Mouse (Mus musculus) ovary, postnatal 14 days (tissue): ENCODE results near the gene Fam13c.
"Not testable (repeated sequence)": the region's sequence is repeated elsewhere in the genome, so short reads cannot be mapped to it uniquely, and the experiment has no call there.

Experiments
- DNase-seq: peaks from one replicate; pipeline ENCODE4 v3.0.0; 2022; ENCODE audit warnings: low spot score

The Fam13c gene

DNA sequence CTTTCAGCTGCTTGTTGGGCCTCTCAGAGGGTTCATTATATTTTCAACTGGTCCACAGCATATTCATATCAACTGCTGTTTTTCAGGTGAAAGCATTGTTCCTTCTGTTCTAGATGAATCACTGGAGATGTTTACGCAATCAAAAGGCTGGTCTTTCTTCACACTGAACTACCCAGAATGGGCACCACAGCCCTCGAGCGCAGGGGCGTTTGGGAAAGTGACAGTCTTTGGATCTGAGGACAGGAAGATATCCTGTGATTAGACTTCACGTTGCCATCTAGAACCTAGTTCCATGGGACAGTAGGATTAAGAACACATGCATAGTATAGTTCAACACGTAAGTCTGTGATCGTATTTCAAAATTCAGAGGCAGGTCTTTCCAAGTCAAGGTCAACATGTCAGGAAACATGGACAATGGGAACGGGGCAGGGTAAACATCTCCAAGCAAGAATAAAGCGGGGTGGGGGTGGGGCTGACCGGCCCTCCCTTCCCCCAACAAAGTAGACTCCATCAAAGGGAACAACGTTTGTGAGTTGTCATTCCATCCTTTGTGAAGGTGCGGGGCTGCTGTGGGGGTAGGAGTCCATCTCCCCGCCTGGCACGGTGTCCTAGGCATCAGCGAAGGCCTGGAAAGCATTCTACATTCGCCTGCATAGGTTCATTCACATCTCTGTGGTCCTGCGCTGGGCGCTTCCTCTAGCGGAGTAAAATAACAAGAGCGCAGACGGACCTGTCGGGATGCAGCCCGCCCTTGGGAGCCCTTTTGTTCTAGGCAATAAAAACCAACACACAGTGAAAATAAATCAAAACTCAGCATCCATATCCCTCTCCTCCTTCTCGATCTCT is at the start of gene Fam13c:
Fam13c (plus strand) TSS at position 806 of the 846 bp plus-strand sequence.
- no peak for DNase-seq

DNA sequence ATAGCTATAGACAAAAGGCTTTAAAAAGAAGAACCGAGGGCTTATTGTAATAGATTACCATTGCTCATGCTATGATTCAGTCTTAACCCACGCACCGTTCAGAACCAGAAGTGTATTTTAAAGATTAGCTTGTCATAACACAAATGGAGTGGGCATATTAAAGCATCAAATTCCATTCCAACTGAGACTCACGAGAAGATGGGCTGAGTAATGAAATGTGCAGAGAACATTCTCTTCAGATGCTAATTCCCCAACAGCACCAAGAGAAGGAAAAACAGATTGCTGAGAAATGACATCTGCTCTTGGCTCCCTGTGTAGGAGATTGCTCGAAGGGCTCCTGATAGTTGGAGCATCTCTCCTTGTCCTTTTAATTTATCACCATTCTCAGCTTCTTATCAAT is 44.4 kb upstream of the Fam13c start:
- no peak for DNase-seq

- no peak for DNase-seq
Observed at GRCm38 (mm10) chr10:70398224-70398623, 42.1 kb upstream of the Fam13c start.

GRCm38 (mm10) chr10:70402006-70402405 is 38.3 kb upstream of the Fam13c start:
- no peak for DNase-seq

- no peak for DNase-seq
Observed at GRCm38 (mm10) chr10:70402711-70403110, 37.6 kb upstream of the Fam13c start.

GRCm38 (mm10) chr10:70417811-70418486 is 22.3 kb upstream of the Fam13c start:
- DNase-seq = no peak

DNA sequence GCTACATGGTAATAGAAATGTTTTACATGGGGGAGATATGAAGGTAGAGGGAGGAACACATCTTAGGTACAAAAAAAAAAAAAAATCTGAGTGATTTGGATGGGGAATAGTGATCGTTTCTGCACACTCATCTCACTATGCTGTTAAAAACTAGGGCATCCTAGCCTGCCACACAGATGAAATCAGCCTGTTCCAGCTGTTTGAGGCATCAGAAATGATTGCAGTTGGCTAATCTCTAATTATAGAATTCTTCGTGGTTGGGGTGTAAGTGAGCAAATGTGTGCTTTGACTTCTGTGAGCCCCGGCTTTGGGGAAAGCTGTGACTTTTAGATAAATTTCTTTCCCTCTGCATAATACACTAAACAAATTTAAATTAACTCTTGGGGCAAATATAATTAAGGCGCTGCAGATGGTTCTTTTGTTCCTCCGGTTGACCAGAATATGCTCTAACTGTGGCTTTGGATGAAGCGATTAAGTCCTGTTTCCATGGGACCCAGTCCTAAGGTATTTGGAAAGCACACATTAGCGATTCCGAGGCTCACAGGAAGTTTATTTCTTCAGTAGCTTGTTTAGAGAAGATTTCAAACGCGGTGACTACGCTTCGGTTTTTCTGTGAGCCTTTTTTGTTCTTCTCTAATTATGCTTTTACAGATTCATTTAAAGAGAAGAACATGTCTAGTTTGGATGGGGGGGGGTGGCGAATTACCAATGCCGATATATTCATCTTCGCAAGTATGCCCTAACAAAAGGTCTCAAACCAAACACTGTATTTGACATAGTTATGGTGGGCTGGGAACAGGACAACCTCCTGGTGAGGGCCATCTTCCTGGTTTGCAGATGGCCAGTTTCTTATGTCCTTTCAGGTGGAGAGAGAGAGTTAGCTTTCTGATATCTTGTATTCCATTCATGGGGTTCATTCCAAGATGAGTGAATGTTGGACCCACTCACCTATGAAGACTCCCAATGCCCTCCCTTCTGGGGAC is 20.7 kb upstream of the Fam13c start:
- no peak for DNase-seq

DNA sequence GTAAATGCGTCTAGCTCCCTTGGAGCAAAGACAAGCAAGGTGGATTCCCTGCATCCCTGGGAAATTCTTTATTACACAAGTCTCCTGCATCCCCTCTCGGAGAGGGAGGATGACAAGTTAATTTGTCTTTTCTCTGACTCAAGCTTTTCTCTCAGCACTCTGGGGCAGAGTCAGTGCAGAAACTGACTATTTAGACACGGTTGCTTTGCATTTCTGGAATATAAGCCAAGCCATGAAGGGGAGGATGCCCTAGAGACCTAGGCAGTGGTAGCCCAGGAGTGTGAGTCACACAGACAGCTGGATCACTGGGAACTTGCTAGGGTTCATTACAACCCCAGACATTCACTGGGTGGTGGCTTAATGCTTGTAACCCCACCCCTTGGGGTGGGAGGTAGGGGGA is 13.9 kb upstream of the Fam13c start:
- DNase-seq = no peak

DNA sequence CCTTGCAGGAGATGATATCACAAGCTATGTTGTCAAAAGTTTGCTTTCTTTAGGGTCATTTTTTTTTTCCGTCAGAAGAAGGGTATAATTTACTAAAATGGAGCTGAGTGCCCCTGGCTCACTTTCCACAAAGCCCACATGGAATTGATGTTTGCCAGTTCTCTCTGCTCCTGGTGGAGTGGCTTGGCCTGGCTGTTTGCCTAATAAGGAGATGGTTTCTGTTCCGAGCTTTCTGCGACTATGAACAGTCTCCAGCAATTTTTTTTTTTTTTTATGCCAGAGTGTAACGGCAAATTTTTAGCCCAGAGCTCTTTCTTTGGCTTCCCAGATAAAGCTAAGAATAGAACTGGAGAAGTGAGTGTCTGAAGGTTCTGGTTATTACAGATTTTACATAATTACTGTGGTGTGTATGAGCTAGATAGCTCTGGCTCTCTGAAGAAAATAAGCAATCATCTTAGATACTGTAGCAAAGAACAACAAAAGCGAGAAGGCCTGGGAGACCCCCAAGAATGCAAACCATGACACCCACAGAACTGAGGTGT is 12.1 kb upstream of the Fam13c start:
- DNase-seq = no peak

DNA sequence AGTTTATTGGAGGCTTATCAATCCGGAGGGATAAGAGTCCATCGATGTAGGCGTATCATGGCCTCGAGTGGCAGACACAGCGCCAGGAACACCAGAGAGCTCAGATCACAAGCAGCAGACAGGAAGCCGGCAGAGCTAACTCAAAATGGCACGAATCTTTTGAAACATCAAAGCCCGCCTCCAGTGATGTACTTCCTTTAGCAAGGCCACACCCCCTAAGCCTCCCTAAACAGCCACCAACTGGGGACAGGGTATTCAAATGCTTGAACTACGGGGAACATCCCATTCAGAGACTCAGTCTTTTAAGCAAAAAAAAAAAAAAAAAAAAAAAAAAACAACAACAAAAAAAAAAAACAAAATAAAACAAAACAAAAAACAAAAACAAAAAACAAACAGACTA is 10.9 kb upstream of the Fam13c start:
- no peak for DNase-seq

DNA sequence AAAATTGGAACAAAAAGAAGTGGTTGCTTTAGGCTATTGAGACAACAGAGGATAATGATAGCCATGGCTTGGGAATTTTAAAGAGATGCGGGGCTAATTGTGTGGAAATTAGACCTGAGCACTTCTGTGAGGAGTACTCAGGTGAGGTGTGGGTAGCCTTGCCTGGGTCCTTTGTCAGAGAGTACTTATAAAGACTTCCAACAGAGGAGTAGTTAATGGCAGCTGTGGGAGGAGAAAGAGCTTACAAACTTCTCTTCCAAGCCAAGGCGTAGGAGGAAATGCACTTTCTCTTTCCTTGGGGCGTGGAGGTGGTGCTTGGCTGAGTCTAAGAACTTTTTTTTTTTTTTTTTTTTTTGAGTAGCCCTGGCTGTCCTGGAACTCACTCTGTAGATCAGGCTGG is 6.9 kb upstream of the Fam13c start:
- no peak for DNase-seq

GRCm38 (mm10) chr10:70433736-70434135 is 6.5 kb upstream of the Fam13c start:
- DNase-seq = not testable (repeated sequence)

- no peak for DNase-seq
Observed at GRCm38 (mm10) chr10:70436656-70437055, 3.6 kb upstream of the Fam13c start.

DNA sequence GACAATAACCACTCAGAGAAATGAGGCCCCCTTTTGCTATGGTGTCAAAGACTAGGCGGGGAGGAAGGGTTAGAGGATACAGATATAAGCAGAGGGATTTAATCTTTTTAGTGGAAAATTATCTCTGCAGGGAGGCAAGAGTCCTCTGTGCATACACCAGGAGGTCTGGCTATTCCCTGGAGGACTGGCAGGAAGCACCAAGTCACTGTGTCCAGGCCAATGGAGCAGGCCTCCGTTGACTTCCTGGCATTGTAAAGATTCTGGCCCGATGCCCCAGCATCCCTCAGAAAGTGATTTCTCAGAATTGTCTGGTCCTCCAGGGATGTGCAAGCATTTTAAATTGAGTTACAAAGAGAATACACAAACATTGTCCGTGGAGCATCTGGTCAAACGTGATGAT is 3.0 kb upstream of the Fam13c start:
- no peak for DNase-seq

DNA sequence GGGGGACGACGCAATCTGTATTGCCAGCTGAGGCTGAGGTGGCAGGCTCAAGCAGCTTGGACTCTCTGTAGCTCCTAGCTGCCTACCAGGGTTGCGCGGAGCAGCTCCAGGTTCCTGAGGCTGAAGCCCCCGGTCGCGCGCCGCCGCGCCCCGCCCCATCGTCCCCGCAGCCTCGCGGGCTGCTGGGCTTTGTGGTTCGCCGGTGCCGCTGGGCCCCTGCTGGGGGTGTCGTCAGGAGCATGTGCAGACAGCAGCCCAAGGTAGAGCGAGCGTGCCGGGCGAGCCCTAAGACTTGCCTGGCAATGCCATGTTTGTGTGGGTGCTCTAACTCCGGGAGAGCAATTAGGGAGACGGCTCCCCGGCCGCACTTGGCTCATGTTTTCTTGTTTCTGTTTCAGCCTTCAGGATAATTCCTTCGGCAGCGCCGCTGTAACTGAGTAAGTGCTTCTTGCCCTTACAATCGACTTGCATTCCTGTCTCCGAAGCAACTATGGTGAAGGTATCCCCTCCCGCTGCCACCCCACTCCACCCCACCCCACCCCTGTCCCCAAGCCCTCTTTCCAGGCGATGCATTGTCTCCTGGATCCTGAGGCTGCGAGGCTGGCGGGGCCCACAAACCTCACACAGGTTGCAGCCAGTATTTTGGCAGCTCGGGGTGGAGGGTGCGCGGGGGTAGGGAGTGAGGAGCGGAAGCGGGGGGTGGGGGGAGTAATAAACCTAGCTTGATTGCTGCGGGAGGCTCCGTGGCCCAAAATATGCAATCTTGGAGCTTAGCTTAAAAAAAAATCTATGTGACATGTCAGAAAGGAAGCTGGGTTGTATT is 569 bp downstream of the Fam13c start:
- peak; percentile 22 for DNase-seq

DNA sequence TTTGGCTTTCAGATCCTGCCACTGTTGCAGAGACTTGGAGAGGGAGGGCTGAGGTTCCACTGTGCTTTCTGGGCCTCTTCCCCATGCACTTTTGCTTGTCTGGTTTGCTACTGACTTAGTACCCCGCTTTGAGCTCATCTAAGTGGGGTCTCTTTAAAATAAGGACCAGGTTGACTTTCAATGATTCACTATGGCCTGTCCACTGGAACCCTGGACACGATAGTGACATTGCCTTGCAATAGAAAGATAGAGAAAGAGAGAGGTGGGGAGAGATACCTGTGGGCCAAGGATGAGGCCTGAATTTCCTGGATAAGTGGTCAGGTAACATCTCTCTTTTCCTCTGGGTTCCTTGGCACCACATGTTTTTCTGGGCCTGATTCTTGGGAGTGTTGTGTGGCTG is 1.9 kb downstream of the Fam13c start:
- no peak for DNase-seq

- no peak for DNase-seq
Observed at GRCm38 (mm10) chr10:70442623-70443022, 2.3 kb downstream of the Fam13c start.

- DNase-seq = no peak
Observed at GRCm38 (mm10) chr10:70447787-70448186, 7.5 kb downstream of the Fam13c start.

DNA sequence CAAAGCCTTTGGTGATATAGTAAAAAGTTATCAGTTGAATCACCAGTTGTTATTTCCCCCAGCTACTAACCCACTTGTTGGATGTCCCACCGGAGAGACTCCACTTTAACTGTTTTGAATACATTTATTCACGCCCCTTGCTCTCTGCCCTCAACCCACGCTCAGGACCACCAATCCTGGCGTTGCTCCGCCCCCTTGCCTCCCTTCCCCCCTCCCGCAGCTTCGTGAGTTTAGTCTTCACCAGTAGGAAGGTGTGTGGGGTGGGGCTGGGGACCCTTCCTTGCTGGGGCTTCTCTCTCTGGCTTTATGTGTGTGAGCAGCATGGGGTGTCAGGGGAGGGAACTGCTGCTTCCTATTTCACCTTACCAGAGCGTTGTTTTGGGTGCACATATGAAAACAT is 8.9 kb downstream of the Fam13c start:
- no peak for DNase-seq

DNA sequence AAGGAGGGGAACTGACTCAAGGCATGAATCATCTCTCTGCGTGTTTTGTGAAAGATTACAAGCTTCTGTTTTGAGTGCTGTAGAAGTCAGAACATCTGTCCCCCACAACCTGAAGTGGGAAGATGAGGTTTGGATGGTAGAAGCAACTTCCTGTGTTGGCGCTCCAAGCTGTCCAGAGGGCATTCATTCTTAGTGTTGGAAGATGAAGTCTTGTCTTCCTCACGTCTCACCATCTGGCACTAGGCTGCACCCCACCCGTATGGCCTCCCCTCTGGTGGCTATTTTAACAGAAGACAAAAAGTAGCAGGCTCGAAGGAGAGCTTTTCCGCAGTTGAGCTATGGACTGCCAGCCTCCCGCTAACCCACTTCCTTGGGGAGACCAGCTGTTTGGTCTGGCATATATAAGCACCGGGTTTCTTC is 15.6 kb downstream of the Fam13c start:
- DNase-seq = no peak
